Mouse (Mus musculus) myocyte (in vitro differentiated cells): ENCODE results near the gene Zfp423.

Source experiments
- E2F4 ChIP-seq: IDR thresholded peaks from one replicate; pipeline ENCODE4 v1.6.1; 2011; ENCODE audit warnings: mild to moderate bottlenecking, control low read depth, moderate library complexity; ENCODE audit not compliant: insufficient read depth
- MAX ChIP-seq: IDR thresholded peaks from one replicate; pipeline ENCODE4 v1.6.1; 2011; ENCODE audit warnings: low read depth, mild to moderate bottlenecking, control low read depth
- MYOD1 ChIP-seq, 3 experiments: IDR thresholded peaks; one replicate each; pipeline ENCODE4 v1.6.1; 2011; ENCODE audit warnings: control low read depth in 2 of 3, low read depth in 2 of 3, mild to moderate bottlenecking in 2 of 3, moderate library complexity in 1 of 3; ENCODE audit not compliant: insufficient read length in 2 of 3, control insufficient read depth in 1 of 3
- POLR2A ChIP-seq: IDR thresholded peaks from one replicate; pipeline ENCODE4 v1.6.1; 2011; ENCODE audit warnings: low read depth, mild to moderate bottlenecking, control low read depth, moderate library complexity; ENCODE audit not compliant: insufficient read length
- POLR2AphosphoS2 ChIP-seq: IDR thresholded peaks from one replicate; pipeline ENCODE4 v1.6.1; 2011; ENCODE audit warnings: low read depth, control low read depth; ENCODE audit not compliant: insufficient read length
- SRF ChIP-seq: IDR thresholded peaks from one replicate; pipeline ENCODE4 v1.6.1; 2011; ENCODE audit warnings: low read depth; ENCODE audit not compliant: control insufficient read depth, insufficient read length
- TCF3 ChIP-seq: IDR thresholded peaks from one replicate; pipeline ENCODE4 v1.6.1; 2011; ENCODE audit warnings: low read depth, control low read depth; ENCODE audit not compliant: insufficient read length
- USF1 ChIP-seq: IDR thresholded peaks from one replicate; pipeline ENCODE4 v1.6.1; 2011; ENCODE audit warnings: low read depth, mild to moderate bottlenecking, control low read depth, moderate library complexity

DNA sequence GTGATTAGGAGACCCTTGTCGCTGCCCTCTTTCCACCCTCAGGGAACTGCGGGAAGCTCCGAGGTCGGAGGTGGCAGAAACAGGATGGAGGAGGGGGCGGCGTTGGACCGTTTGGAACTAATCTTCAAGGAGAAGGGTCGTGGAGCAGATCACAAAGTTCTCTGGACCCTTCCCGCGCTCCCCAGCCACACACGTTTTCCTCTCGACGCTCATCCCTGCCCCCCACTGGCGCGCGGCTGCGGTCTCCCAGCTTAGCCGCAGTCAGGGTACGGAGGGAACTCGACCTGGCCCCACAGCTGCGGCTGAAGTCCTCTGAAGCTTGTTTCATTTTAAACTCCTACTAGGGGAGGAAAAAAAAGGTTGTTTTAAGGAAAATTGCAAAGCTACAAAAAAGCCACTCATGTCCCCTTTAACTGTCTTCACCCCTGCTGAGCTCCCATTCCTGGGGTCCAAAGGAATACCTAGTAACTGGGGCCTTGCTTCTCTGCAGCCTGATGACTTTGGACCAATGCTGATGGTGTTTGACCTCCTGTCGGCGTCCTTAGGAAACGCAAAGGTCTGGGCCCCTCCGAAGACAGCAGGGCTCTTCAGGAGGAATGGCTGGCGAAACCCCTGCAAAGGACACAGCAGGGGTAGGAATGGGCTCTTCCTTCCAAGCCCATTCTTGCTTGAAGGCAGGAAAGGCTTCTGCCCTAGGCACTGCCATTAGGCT lies 3.3 kb upstream of the Zfp423 start:
- TF ChIP-seq POLR2A (no peak), SRF (no peak), MYOD1 (IDR thresholded peaks at IDR 0.05; ENCODE audit: control insufficient read depth in 1 of 3, insufficient read length in 2 of 3, low read depth in 2 of 3) (no peak), POLR2AphosphoS2 (no peak), USF1 (no peak), E2F4 (no peak), MAX (no peak), TCF3 (no peak)
